Mouse (Mus musculus) thymus, postnatal 14 days (tissue): ENCODE results near the gene Fam78a.

Source experiments
- DNase-seq: peaks from one replicate; pipeline ENCODE4 v3.0.0; 2021

The Fam78a gene

DNA sequence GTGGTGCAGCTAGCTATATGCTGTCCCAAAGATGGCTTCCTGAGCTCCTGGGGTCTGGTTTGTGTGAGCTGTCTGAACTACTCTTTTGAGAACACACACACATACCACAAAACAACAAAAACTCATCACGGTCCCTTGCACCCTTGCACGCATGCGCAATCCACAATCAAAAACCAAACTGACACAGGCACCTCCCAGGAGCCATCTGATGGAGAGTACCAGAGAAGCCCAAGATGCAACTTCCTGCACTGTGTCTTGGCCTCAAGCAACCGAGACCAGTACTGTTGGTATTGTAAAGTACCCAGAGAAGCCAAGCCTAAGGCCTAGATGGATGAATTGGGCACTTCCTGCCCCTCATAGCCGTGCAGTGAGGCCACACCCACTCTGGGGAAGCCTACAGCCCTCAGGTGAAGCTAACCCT lies 19.3 kb downstream of the Fam78a start:
- peak; percentile 84 for DNase-seq

DNA sequence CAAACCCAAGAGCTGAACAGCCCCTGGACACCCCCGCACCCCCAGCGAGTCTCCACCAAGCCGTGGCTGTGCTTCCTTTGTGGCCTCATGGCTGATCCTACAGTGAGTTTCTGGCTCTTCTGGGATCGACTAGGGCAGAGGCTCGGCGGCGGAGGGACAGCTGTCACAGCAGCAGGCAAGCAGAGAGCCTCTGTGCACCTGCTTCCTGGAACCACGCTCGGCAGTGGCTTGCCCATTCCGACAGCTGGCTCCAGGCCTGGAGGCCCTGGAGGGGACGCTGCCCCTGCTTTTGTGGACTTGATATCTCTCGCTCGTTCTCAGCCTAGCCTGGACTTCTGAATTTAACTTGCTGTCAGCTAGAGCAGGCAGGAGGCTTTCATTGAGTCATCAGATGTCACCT lies 19.7 kb downstream of the Fam78a start:
- peak; percentile 84 for DNase-seq

- no peak for DNase-seq
Observed at GRCm38 (mm10) chr2:32063451-32064151, 21.1 kb downstream of the Fam78a start.

DNA sequence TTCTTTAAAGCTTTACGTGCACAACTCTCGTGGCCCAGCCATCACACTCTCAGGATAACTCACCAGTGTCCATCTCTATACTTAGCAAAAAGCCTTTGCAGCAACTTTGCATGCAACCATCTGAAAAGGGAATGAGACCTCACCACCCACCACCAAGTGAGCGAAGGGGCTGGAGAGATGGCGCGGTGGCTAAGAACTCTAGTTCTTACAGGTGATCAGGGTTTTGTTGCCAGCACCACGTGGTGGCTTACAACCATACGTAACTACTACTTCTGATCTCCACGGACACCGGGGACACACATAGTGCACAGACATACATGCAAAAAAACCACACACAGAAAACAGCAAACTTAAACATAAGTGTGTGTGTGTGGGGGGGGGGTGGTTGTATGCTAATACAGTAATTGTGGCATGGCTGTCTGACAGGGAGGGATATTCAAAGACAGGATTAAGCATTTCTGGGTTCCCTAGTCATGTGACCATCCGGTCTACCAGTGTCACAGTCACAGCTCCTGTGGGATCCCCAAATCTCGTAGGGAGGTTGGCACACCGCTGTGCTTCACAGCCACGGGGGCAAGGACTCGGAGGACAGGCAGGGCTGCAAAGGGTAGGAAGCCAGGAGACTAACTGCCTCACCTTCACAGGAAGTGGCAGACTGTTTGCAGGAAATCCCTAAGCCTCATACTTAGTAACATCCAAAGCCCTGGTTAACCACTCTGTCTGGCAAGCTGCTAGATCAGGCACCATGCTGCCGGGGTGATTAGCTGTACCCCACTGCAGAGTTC lies 21.8 kb downstream of the Fam78a start:
- peak; percentile 85 for DNase-seq

GRCm38 (mm10) chr2:32061722-32062505 lies 22.7 kb downstream of the Fam78a start:
- peak; percentile 78 for DNase-seq

GRCm38 (mm10) chr2:32061189-32061588 lies 23.5 kb downstream of the Fam78a start:
- DNase-seq, result peak; percentile 64

DNA sequence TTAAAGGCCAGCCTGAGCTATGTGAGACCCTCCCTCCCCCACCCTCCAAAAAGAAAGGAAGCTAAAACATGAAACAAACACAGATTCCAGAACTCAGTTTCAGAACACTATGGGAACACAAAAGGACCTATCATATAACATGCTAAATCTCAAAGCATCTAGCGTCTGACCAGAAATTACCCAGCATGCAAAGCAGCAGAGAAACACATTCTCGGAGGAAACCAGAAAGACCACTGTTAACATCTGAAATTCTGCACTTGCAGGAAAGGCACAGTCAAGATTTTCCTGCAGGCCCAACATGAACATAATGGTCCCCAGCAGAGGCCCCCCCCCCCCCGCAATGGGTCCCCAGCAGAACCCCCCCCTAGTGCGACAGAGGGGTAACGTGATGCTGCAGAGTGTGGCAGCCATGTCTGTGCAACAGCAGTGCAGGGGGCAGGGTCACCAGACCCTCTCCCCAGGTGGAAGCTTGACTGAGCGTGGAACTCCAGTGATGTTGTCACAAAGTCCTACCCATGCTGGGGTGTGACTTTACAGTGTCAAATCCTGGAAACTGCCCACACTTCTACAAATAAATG lies 24.3 kb downstream of the Fam78a start:
- peak; percentile 65 for DNase-seq

- DNase-seq, result no peak
Observed at GRCm38 (mm10) chr2:32059613-32060012, 25.0 kb downstream of the Fam78a start.

DNA sequence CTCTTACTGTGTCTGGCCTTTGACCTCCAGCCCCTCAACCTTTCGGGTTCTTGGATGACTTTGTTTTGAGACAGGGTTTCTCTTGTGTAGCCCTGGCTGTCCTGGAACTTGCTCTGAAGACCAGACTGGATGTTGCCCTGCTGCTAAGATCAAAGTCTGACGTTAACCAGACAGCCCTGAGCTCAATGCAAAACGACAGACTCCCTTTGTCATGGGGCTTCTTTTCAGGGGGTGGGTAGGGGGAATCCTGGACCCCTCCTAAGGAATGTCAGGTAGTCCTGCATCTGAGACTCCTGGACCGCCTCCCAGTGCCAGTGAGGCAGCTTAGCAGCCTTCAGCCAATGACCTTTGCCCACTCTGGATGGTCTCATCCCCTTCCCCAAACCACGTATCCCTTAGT lies 25.9 kb downstream of the Fam78a start:
- DNase-seq, result no peak

GRCm38 (mm10) chr2:32058241-32058640 lies 26.4 kb downstream of the Fam78a start:
- peak; percentile 70 for DNase-seq

DNA sequence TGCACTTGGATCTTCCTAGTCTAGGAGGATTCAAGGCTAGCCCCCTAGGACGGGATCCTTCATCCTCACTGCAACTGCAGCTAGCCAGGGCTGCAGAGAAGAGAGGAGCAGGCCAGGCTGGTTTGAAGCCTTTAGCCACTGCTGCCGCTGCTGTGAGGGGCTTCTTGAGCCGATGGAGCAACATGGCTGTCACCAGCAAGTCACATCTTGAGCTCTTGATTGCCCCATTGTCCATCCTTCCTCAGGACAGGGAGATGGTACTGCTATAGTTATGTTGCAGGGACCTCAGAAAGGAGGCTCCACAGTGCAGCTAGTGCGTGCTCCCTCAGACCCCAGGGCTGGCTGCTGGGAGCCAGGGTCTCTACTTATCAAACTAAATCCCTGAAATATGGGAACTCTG lies 26.9 kb downstream of the Fam78a start:
- no peak for DNase-seq

DNA sequence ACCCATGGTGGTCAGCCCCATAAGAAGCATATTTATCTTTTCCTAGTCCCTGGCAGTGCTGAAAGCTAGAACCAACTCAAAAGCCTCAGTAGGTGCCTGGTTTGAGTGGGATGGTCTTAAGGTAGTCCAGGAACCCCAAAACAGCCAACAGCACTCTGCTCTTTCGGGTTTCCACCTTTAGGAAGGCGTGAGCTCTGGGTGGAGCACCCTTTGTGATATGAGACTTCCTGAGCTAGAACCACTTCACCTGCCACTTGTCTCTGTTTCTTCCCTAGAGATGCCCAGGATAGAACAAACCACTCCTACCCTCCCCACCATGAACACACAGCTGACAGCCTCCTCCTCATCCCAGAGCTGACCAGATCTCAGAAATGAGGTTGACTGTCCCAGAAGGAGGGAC lies 27.3 kb downstream of the Fam78a start:
- peak; percentile 73 for DNase-seq

DNA sequence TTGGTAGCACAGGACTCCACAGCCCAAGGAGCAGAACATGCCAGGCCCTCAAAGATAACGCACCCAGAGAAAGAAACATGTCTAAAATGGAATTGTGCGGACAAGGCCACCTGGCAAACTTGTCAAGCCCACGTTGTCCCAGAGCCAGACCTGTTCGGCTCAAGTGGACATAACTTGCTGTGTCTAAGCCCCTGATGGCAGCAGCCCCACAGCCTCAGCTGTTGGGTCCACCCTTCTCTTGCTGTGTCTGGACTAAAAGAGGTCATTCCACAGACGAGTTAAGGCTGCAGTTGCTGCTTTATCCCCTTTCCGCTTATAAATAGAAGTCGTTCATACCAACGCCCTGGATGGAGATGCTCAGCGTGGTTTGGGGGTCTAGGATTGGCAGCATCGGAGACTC lies 28.1 kb downstream of the Fam78a start:
- DNase-seq, result no peak

GRCm38 (mm10) chr2:32055357-32055965 lies 29.2 kb downstream of the Fam78a start:
- DNase-seq, result peak; percentile 65

DNA sequence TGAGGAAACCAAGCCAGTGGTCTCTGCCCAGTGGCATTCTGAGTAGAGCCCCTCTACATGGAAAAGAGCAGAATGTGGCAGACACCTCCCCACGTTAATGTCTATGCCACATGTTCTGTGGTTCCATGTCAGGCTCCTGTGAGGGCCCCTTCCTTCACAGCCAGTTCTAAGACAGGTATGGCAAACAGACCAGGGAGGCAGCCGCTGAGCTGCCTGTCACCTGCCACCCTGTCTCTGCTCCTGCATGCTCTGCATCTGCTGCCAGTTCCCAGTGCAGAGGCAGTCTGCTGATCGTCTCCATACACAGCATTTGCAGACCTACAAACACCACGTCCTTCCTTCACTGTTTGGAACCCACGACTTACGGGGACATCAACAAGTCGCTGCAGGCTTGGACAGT lies 32.2 kb downstream of the Fam78a start:
- DNase-seq, result peak; percentile 71

- peak; percentile 78 for DNase-seq
Observed at GRCm38 (mm10) chr2:32051791-32052190, 32.9 kb downstream of the Fam78a start.

DNA sequence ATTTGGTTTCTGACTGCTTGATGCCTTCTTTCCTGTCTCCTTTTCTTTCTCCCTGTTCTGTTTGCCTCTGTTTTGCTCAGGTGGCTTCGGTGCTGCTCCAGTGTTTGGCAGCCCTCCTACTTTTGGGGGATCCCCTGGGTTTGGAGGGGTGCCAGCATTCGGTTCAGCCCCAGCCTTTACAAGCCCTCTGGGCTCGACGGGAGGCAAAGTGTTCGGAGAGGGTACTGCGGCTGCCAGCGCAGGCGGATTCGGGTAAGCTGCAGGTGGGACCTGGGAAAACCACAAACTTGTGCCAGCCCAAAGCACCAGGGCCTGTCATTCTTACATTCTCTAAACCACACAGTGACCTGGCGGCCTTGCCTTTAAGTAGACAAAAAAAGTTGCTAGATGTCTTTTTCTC lies 37.3 kb downstream of the Fam78a start:
- peak; percentile 88 for DNase-seq

DNA sequence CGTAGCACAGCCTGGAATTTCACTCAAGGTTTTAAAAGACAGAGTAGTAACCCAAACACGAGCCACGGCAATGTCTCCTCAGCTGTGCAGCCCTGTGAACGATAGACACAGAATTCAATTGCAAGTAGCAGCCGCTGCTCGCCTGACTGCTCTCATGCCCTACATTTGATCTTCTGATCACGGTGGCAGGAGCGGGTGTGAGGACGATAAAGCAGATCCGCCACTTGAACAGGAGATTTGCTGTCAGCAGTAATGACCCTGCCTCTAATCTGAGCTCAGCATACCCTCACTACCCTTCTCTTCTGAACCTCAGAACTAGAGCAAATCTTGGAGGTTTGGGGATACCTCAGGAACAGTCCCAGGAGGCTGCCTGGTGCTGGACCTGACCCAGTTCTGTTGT lies 38.6 kb downstream of the Fam78a start:
- peak; percentile 79 for DNase-seq

- peak; percentile 69 for DNase-seq
Observed at GRCm38 (mm10) chr2:32045375-32045774, 39.3 kb downstream of the Fam78a start.

DNA sequence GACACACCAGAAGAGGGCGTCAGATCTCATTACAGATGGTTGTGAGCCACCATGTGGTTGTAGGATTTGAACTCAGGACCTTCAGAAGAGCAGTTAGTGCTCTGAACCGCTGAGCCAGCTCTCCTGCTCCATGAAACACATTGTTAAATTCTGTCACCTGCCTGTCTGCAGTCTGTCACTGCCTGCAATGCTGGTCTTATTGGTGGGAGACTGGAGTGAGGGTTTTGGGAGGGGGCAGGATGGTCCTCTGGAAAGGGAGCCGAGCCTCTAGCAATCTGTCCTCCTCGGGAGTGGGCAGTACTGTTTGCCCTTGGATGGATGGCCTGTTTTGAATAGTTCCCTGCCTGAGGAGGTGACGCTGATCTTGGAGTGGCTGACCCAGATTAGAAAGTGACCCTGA lies 40.8 kb downstream of the Fam78a start:
- no peak for DNase-seq

DNA sequence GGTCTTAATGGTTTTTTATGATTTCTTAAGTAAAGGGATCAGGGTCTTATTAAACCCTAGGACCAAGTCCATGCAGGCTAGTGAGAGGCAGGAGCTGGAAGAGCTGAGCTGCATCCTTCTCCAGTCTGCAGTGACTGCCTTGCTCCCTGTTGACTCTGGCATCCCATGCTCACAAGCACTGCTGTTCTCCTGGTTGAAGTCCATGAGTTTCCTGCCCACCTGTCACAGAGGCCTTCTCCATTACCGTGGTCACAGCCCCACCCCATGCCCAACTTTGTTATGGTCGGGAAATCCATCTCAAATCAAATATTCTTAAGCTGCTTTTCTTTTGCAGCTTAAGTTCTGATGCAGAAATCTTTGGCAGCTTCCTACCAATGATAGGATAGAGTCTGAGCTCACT lies 43.6 kb downstream of the Fam78a start:
- DNase-seq, result no peak

GRCm38 (mm10) chr2:32040646-32041045 lies 44.0 kb downstream of the Fam78a start:
- DNase-seq, result peak; percentile 3

DNA sequence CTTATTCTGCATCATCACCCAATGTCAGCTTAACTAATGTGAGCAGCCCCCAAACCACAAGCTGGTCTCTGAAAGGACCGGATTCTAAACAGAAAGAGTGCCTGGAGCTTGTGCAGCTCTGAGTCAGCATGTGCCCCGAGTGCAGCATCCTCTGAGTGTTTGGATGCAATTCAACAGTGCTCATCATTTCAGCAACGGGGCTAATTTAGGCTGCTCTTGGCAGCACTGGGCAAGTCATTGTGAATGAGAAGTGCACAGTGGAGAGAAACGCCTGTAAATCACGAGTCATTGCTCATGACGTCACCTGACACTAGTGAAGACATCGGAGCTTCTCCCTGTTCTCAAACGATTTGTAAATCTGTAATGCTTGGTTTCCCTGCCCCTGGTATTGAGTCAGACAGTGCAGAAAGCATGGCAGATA lies 46.0 kb downstream of the Fam78a start:
- DNase-seq, result peak; percentile 60
